Mouse (Mus musculus) kidney, embryonic 15.5 days (tissue): Measurements from ENCODE around the gene Map3k9. TPM values are rescaled to one million over a fixed set of nuclear protein-coding genes. Genes with fewer than 3 reads are reported as not detected.

Experiments used
- ATAC-seq: fragments of 200-750 bp; cut with Nextera tagmentation; replicated peaks from 2 replicates; pipeline ENCODE4 v1.8.0; 2017; ENCODE audit warnings: moderate TSS enrichment; ENCODE audit not compliant: low FRiP score
- H3K27ac ChIP-seq: fragments of 300-500 bp; sonication (generic); 2 replicates; pipeline ENCODE4 v1.5.1; 2015; ENCODE audit warnings: mild to moderate bottlenecking, inconsistent platforms
- H3K27me3 ChIP-seq: fragments of 300-500 bp; sonication (generic); 2 replicates; pipeline ENCODE4 v1.6.1; 2015; ENCODE audit warnings: inconsistent platforms
- H3K36me3 ChIP-seq: fragments of 300-500 bp; sonication (generic); 2 replicates; pipeline ENCODE4 v1.6.1; 2015; ENCODE audit warnings: inconsistent platforms
- H3K4me1 ChIP-seq: fragments of 300-500 bp; sonication (generic); 2 replicates; pipeline ENCODE4 v1.6.1; 2015; ENCODE audit warnings: inconsistent platforms
- H3K4me2 ChIP-seq: fragments of 300-500 bp; sonication (generic); 2 replicates; pipeline ENCODE4 v1.6.1; 2015; ENCODE audit warnings: moderate library complexity, mild to moderate bottlenecking, inconsistent platforms
- H3K4me3 ChIP-seq: fragments of 300-500 bp; sonication (generic); replicated peaks from 2 replicates; pipeline ENCODE4 v1.5.1; 2015; ENCODE audit warnings: mild to moderate bottlenecking, inconsistent platforms
- H3K9ac ChIP-seq: fragments of 300-500 bp; sonication (generic); 2 replicates; pipeline ENCODE4 v1.6.1; 2015; ENCODE audit warnings: mild to moderate bottlenecking, inconsistent platforms
- H3K9me3 ChIP-seq: fragments of 300-500 bp; sonication (generic); replicated peaks from 2 replicates; pipeline ENCODE4 v1.6.1; 2016; ENCODE audit warnings: inconsistent platforms
- WGBS: fragments of 180-500 bp; shearing (Covaris S2); methylation state at CpG from one replicate; pipeline ENCODE4 v1.1.7; 2015; ENCODE audit warnings: mixed read lengths; 5-methylcytosine and 5-hydroxymethylcytosine counted together
- polyA plus RNA-seq: library from polyadenylated mRNA; unstranded; fragments of >200 nt; fragmentation: Nextera tagmentation; extraction: Ambion mirVana; gene quantifications from 2 replicates; pipeline ENCODE4 v1.2.1, GENCODE M21; 2015

The Map3k9 gene
- polyA plus RNA-seq, 1 experiment from 2014 or later = 1.3 TPM

- under 1% methylated on average over 89 of the region's 91 CpGs for WGBS
- H3K36me3 ChIP-seq = no peaks in the 10 kb centered on the region
- peak overlapping the region; percentile 97 for H3K4me2 ChIP-seq
- H3K9ac ChIP-seq = peak overlapping the region; percentile 59
- H3K9me3 ChIP-seq = no peaks in the 10 kb centered on the region
- peaks cover 61% of the 10 kb centered on the region for H3K27me3 ChIP-seq
- peak; percentile 24 for ATAC-seq
- H3K4me3 ChIP-seq = peak overlapping the region; percentile 71
- H3K27ac ChIP-seq = peak overlapping the region; percentile 76
- H3K4me1 ChIP-seq = peaks cover 21% of the 10 kb centered on the region
Observed at GRCm38 (mm10) chr12:81780271-81781093, 493 bp downstream of the Map3k9 start.

GRCm38 (mm10) chr12:81779831-81780230 is 1.1 kb downstream of the Map3k9 start:
- no peaks in the 10 kb centered on the region for H3K36me3 ChIP-seq
- ATAC-seq = no peak
- peaks cover 56% of the 10 kb centered on the region for H3K27me3 ChIP-seq
- H3K9me3 ChIP-seq = no peaks in the 10 kb centered on the region
- peak overlapping the region; percentile 71 for H3K4me3 ChIP-seq
- H3K4me1 ChIP-seq = peaks cover 21% of the 10 kb centered on the region
- 0 out of 2 replicates have a peak overlapping the region, but pooled peaks have one; percentile 76 for H3K27ac ChIP-seq
- 5% methylated on average over 12 of the region's 12 CpGs for WGBS
- H3K4me2 ChIP-seq = peak overlapping the region; percentile 97
- peak overlapping the region; percentile 59; the same call in 1 of the 2 replicates for H3K9ac ChIP-seq

GRCm38 (mm10) chr12:81776191-81776590 is 4.8 kb downstream of the Map3k9 start:
- H3K9ac ChIP-seq = no peak overlapping the region
- H3K9me3 ChIP-seq = no peaks in the 10 kb centered on the region
- no peaks in the 10 kb centered on the region for H3K36me3 ChIP-seq
- H3K4me1 ChIP-seq = peaks cover 13% of the 10 kb centered on the region
- peaks cover 31% of the 10 kb centered on the region for H3K27me3 ChIP-seq
- H3K4me3 ChIP-seq = no peak overlapping the region
- WGBS = 50% methylated on average over 3 of the region's 3 CpGs
- H3K4me2 ChIP-seq = no peak overlapping the region
- ATAC-seq = no peak
- no peak overlapping the region for H3K27ac ChIP-seq

GRCm38 (mm10) chr12:81775641-81776040 is 5.3 kb downstream of the Map3k9 start:
- Histone ChIP-seq H3K9ac (no peak overlapping the region), H3K4me3 (no peak overlapping the region), H3K27me3 (peaks cover 28% of the 10 kb centered on the region), H3K9me3 (no peaks in the 10 kb centered on the region), H3K27ac (no peak overlapping the region), H3K36me3 (no peaks in the 10 kb centered on the region), H3K4me2 (no peak overlapping the region), H3K4me1 (peaks cover 11% of the 10 kb centered on the region)
- no peak for ATAC-seq
- WGBS = 90% methylated on average over 2 of the region's 2 CpGs

GRCm38 (mm10) chr12:81774186-81774585 is 6.8 kb downstream of the Map3k9 start:
- Histone ChIP-seq H3K27me3 (peaks cover 15% of the 10 kb centered on the region), H3K4me1 (no peaks in the 10 kb centered on the region), H3K36me3 (no peaks in the 10 kb centered on the region), H3K9ac (no peak overlapping the region), H3K4me2 (no peak overlapping the region), H3K9me3 (no peaks in the 10 kb centered on the region), H3K4me3 (no peak overlapping the region), H3K27ac (no peak overlapping the region)
- WGBS = 91% methylated on average over 4 of the region's 4 CpGs
- no peak for ATAC-seq

GRCm38 (mm10) chr12:81769458-81769857 is 11.5 kb downstream of the Map3k9 start:
- H3K4me3 ChIP-seq = no peak overlapping the region
- H3K36me3 ChIP-seq = no peaks in the 10 kb centered on the region
- no peak overlapping the region for H3K4me2 ChIP-seq
- no peak overlapping the region for H3K27ac ChIP-seq
- ATAC-seq = no peak
- no peaks in the 10 kb centered on the region for H3K9me3 ChIP-seq
- H3K9ac ChIP-seq = no peak overlapping the region
- H3K4me1 ChIP-seq = no peaks in the 10 kb centered on the region
- WGBS = 84% methylated on average over 4 of the region's 4 CpGs
- no peaks in the 10 kb centered on the region for H3K27me3 ChIP-seq

GRCm38 (mm10) chr12:81765386-81765785 is 15.6 kb downstream of the Map3k9 start:
- Histone ChIP-seq H3K27me3 (no peaks in the 10 kb centered on the region), H3K4me1 (no peaks in the 10 kb centered on the region), H3K27ac (no peak overlapping the region), H3K4me2 (no peak overlapping the region), H3K9ac (no peak overlapping the region), H3K4me3 (no peak overlapping the region), H3K9me3 (no peaks in the 10 kb centered on the region), H3K36me3 (no peaks in the 10 kb centered on the region)
- 79% methylated on average over 6 of the region's 6 CpGs for WGBS
- no peak for ATAC-seq

- H3K9ac ChIP-seq = no peak overlapping the region
- H3K9me3 ChIP-seq = no peaks in the 10 kb centered on the region
- no peaks in the 10 kb centered on the region for H3K27me3 ChIP-seq
- no peaks in the 10 kb centered on the region for H3K4me1 ChIP-seq
- no peak overlapping the region for H3K27ac ChIP-seq
- no peak overlapping the region for H3K4me3 ChIP-seq
- 92% methylated on average over 5 of the region's 5 CpGs for WGBS
- no peaks in the 10 kb centered on the region for H3K36me3 ChIP-seq
- ATAC-seq = no peak
- no peak overlapping the region for H3K4me2 ChIP-seq
Observed at GRCm38 (mm10) chr12:81764370-81764769, 16.6 kb downstream of the Map3k9 start.

- H3K27ac ChIP-seq = no peak overlapping the region
Observed at GRCm38 (mm10) chr12:81754651-81755050, 26.3 kb downstream of the Map3k9 start.

GRCm38 (mm10) chr12:81751116-81751515 is 29.9 kb downstream of the Map3k9 start:
- ATAC-seq = no peak
- Histone ChIP-seq H3K4me3 (no peak overlapping the region), H3K36me3 (no peaks in the 10 kb centered on the region), H3K4me2 (no peak overlapping the region), H3K9ac (no peak overlapping the region), H3K27ac (no peak overlapping the region), H3K9me3 (no peaks in the 10 kb centered on the region), H3K27me3 (no peaks in the 10 kb centered on the region), H3K4me1 (no peaks in the 10 kb centered on the region)
- WGBS = 74% methylated on average over 4 of the region's 4 CpGs

More at GRCm38 (mm10) chr12:81754651-81755050, 26.3 kb downstream of the Map3k9 start:
- Histone ChIP-seq H3K9ac (no peak overlapping the region), H3K4me3 (no peak overlapping the region), H3K9me3 (no peaks in the 10 kb centered on the region), H3K4me2 (no peak overlapping the region), H3K36me3 (no peaks in the 10 kb centered on the region), H3K4me1 (no peaks in the 10 kb centered on the region), H3K27me3 (no peaks in the 10 kb centered on the region)
- 70% methylated on average over 7 of the region's 7 CpGs for WGBS
- ATAC-seq = no peak

GRCm38 (mm10) chr12:81748918-81749317 is 32.1 kb downstream of the Map3k9 start:
- H3K36me3 ChIP-seq = no peaks in the 10 kb centered on the region

GRCm38 (mm10) chr12:81748021-81748576 is 32.9 kb downstream of the Map3k9 start:
- Histone ChIP-seq H3K9me3 (no peaks in the 10 kb centered on the region), H3K4me1 (no peaks in the 10 kb centered on the region), H3K9ac (no peak overlapping the region), H3K4me2 (no peak overlapping the region), H3K36me3 (no peaks in the 10 kb centered on the region), H3K4me3 (no peak overlapping the region), H3K27ac (no peak overlapping the region), H3K27me3 (no peaks in the 10 kb centered on the region)
- ATAC-seq = no peak
- WGBS = 37% methylated on average over 4 of the region's 4 CpGs

More at GRCm38 (mm10) chr12:81748918-81749317, 32.1 kb downstream of the Map3k9 start:
- Histone ChIP-seq H3K27ac (no peak overlapping the region), H3K9ac (no peak overlapping the region), H3K4me1 (no peaks in the 10 kb centered on the region), H3K4me2 (no peak overlapping the region), H3K27me3 (no peaks in the 10 kb centered on the region), H3K9me3 (no peaks in the 10 kb centered on the region), H3K4me3 (no peak overlapping the region)
- ATAC-seq = no peak
- WGBS = 68% methylated on average over 3 of the region's 3 CpGs
